Mouse (Mus musculus) 3T3-L1 (cell line): ENCODE results near the gene Frem2.
A peak's percentile ranks its signal among the peaks of the same experiment; 100 is the strongest.

Experiments used
- DNase-seq: peaks from one replicate; pipeline ENCODE4 v3.0.0-alpha.2; 2015; ENCODE audit warnings: low read depth, low spot score

Frem2 gene

DNA sequence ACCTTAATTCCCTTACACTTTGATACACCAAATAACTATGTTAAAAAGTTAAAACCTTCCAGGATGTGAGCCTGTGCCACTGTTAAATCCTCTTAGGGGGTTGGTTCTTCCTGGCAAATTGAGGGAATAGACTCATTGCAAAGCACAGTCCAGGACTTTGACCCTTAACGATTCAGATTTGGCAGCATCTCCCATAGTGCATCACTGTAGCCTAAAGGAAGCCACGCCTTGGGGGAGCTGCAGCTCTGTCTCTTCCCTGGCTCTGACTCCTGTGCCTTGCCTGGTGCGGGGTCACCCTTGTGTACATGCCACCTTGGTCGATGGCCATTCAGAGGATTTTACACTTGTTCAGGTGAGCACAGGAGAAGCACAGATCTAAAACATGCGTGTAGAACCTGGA is 187.5 kb downstream of the Frem2 start:
- DNase-seq, result no peak

DNA sequence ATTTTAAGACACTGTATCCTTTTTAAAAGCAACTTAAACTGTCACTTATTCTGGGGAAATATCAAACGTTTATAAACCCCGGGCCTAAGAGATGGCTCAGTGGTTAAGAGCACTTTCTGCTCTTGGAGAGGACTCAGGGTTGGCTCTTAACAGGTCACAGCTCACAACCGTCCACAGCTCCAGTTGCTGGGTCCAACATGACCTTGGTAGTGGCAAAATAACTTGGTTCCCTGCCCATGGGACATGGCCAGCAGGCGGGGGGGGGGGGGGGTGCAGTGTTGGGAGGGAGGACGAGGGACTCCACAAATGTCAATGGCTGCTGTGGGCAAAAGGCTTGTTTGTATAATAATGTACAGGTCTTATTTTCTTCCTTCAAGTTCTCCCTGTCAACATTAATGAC is 189.8 kb downstream of the Frem2 start:
- no peak for DNase-seq

DNA sequence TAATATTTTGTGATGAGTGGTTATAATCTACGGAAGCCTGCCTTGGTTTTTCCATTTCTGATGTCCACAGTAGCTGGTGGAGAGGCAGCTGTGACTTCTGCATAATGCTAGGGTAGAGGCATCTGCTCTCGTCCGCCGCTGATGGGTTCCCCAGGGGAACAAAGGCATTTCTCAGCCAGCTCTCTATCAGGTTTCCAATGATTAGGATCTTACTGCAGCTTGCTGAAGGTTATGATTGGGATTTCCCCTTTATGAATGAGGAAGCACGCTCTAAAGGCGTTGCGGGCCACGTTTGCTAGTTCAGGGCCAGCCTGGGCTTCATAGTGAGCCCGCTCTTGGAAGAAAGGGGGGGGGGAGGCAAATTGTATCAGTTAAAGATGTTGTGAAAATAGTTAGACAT is 190.7 kb downstream of the Frem2 start:
- DNase-seq, result no peak

GRCm38 (mm10) chr3:53465330-53465729 is 191.8 kb downstream of the Frem2 start:
- peak; percentile 13 for DNase-seq

DNA sequence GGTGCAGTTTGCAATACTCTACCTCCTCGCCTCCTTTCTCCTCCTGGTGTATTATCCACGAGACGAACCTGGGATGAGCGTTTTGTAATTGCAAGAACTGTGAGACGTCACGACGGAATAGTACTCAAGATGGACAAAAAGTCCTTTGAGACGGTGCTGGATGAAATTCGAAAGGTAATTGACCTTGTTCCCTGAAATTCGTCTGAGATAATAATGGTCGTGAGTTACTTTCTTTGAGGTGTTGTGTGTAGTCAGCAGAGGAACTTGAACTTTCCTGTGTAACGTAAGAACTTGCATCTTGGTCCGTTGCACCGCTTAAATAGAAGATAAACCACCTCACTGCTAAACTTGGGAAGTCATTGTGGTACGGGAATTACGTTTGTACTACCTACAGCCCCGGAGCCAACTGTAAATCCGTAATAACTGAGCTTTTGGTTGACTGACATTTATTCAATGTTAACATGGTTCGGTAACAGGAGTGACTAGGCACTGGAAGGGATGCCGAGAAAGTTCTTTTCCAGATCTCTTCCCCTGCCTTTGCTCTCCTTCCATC is 192.9 kb downstream of the Frem2 start:
- DNase-seq, result peak; percentile 53
